Mouse (Mus musculus): ENCODE measurements around the gene Dcaf10. TPM values are rescaled to one million over a fixed set of nuclear protein-coding genes. Genes with fewer than 3 reads are reported as not detected.

Dcaf10 gene
- total RNA-seq, 4 experiments from 2014 or later: 15.8 to 18.4 (median 16.3) TPM

- DNase-seq (ENCODE audit: low spot score in 2 of 2): peak in 1 of 2 experiments; percentile 39
Observed at GRCm38 (mm10) chr4:45418229-45418950, 76.5 kb downstream of the Dcaf10 start.

DNA sequence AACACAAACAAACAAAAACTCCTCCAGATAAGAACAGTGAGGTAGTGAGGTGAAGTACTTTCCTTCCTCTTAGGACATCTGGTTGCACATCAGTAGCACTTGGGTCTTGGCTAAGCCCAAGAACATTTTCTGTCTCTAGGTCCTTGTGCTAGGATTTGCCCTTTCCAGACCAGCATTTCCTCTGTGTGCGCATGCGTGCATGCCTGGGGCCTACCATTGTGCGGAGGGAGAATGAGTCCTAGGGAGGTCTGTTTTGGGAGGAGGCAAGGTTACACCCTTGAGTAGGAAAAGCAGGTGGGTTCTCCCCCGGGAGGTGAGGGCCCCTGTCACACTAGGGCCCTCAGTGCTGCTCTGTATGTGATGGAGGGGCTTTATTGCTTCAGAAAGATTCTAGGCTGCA, 77.2 kb downstream of the Dcaf10 start:
- DNase-seq (ENCODE audit: low spot score in 2 of 2): no peak

GRCm38 (mm10) chr4:45420733-45421132, 78.8 kb downstream of the Dcaf10 start:
- DNase-seq (ENCODE audit: low spot score in 2 of 2): no peak

DNA sequence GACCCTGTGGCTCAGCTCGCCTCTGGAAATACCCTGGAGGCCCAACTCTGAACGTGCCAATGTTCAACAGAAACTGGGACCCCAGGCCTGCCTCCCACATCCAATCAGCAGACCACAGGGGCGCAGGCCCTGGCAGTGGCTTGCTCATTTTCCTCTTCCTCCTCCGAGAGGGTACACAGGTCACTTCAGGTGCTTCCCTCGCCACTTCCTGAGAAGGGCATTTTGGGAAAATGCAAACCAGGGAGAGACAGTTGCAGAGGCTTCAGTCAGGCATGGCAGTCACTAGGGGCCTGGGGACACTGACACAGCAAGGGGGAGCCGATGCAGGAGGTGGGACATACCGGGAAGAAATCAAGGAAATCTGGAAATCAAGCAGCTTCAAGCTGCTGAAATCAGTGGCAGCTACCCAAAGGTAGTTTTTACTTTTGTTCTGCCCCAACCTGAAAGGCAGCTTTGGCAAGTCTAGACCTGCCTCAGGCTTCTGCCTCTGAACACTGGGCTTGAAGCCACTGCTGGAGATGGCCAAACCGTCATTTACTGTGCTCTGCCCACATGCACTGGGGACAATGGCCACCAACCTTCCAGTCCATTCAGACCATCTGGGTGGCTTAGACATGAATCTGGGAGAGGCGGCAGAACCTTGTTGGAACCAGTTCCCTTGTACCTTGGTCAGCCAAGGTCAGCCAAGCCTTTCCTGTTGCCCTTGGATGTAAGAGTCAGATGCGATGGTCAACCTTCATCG, 79.8 kb downstream of the Dcaf10 start:
- DNase-seq (ENCODE audit: low spot score in 2 of 2): no peak

DNA sequence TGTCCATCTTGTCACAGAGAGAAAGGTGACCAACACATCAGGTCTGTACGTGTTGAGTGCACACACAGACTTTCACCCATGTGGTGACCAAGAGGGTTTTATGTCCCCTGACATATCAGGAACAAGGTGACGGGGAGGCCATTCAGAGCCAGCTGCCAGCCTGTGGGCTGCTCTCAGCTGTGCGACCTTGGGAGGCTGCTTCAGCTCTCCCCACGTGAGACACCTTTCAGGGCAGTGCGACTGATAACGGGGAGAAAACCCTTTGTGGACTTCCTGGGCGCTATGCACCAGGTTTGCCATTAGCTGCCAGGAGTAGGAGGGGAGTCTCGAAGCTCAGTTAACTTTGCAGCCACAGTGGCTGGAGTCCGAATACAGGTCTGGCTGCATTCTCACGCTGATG, 80.7 kb downstream of the Dcaf10 start:
- no peak for DNase-seq (ENCODE audit: low spot score in 2 of 2)

DNA sequence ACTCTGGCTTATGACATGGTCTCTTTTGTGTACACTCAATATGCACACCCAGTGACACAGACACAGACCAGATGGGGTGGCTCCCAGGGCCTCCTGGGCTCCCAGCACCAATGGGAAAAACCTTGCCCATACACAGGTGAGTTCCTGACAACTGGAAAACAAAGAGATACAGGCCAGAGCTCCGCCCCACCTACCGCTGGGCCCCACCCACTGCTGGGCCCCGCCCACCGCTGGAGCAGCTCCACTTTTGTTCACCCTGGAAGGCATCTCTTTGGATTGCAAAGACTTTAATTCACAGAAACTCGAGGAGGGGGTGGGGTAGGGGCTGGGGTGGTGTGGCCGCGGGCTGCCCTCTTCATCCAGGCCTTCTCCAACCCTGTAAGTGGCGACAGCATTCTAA, 81.5 kb downstream of the Dcaf10 start:
- no peak for DNase-seq (ENCODE audit: low spot score in 2 of 2)

DNA sequence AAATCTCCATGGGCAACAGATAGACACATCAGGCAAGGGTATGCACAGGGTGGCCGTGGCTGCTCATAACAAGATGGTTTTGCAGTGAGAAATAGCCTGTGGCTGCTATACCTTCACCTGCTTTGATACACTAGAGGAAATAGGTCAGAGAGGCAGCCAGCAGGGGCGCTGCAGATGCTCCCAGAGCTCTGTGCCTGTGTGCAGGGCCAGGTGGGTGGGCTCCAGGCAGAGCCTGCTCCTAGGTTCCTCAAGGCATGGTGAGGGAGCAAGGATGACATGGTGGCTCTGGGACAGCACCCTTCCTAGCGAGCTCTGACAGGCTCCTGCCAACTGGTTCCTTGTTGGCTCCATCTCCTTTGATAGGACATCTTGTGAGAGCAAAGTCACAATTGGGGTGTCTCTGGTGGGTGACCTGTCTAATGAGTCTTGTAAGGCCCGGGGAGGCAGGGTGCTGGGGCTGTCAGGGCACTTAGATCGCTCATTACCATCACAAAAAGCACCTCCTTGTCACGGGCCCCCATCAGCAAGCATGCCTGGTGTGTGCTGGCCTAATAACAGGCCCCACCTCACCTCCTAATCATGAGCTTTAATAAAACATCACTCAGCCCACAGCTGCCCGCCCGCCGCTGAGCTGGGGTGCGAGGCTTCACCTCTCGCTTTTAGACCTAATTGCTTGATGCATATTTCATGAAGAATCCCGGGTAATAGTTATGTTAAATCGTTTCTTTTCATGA, 85.0 kb downstream of the Dcaf10 start:
- no peak for DNase-seq (ENCODE audit: low spot score in 2 of 2)

Small RNA genes within 50 kb of the gene (microRNA-seq; reads per million reads assigned to microRNA genes)
- gene Gm25692: 0 reads per million in 2 experiments

Other genes starting within 250 kb of the Dcaf10 start
- gene Tomm5, start 234.0 kb upstream of the Dcaf10 start, total RNA-seq (2022): 10 to 100 TPM; 51.0 to 66.8 (median 61.3) TPM
- gene Frmpd1, start 157.2 kb upstream of the Dcaf10 start, total RNA-seq (2022): 10 to 100 TPM; 10.3 to 10.9 (median 10.7) TPM
- gene Trmt10b, start 45.0 kb upstream of the Dcaf10 start, total RNA-seq (2022): 10 to 100 TPM; 15.0 to 20.7 (median 16.7) TPM
- gene Exosc3, start 631 bp downstream of the Dcaf10 start, total RNA-seq (2022): 10 to 100 TPM; 12.0 to 16.8 (median 13.5) TPM
- gene Slc25a51, start 66.7 kb downstream of the Dcaf10 start, total RNA-seq (2022): 100 to 1,000 TPM; 108 to 114 (median 111) TPM
- gene Shb, start 190.4 kb downstream of the Dcaf10 start, total RNA-seq (2022): 10 to 100 TPM; 17.1 to 20.0 (median 18.9) TPM